Mouse (Mus musculus) testis, adult 2 months (tissue): ENCODE measurements around the gene Olfr338. TPM values are rescaled to one million over a fixed set of nuclear protein-coding genes. Genes with fewer than 3 reads are reported as not detected.
"Not testable (repeated sequence)": the region's sequence is repeated elsewhere in the genome, so short reads cannot be mapped to it uniquely, and the experiment has no call there.

Experiments
- H3K27ac ChIP-seq: fragments of 200-500 bp; 2 replicates; pipeline ENCODE4 v1.5.1; 2012; ENCODE audit warnings: low read depth, low read length; ENCODE audit not compliant: control insufficient read depth, insufficient read depth
- H3K27me3 ChIP-seq: fragments of 200-500 bp; 2 replicates; pipeline ENCODE4 v1.6.1; 2012; ENCODE audit warnings: mild to moderate bottlenecking, low read length, moderate library complexity; ENCODE audit not compliant: control insufficient read depth, insufficient read depth
- H3K36me3 ChIP-seq: fragments of 200-500 bp; 2 replicates; pipeline ENCODE4 v1.6.1; 2012; ENCODE audit warnings: mild to moderate bottlenecking, low read length; ENCODE audit not compliant: control insufficient read depth, insufficient read depth
- H3K4me1 ChIP-seq: fragments of 200-500 bp; 2 replicates; pipeline ENCODE4 v1.6.1; 2012; ENCODE audit warnings: low read length; ENCODE audit not compliant: control insufficient read depth, insufficient read depth
- H3K4me3 ChIP-seq: fragments of 200-500 bp; 2 replicates; pipeline ENCODE4 v1.5.1; 2012; ENCODE audit warnings: low read depth, mild to moderate bottlenecking, low read length, moderate library complexity, mixed read lengths; ENCODE audit not compliant: control insufficient read depth
- CTCF ChIP-seq: fragments of 200-500 bp; IDR thresholded peaks from 2 replicates; pipeline ENCODE4 v1.5.1; 2012; ENCODE audit warnings: low read depth, mild to moderate bottlenecking, inconsistent platforms, low read length, moderate library complexity; ENCODE audit not compliant: control insufficient read depth, insufficient read depth, insufficient replicate concordance
- POLR2A ChIP-seq: fragments of 200-500 bp; IDR thresholded peaks from 2 replicates; pipeline ENCODE4 v1.6.1; 2012; ENCODE audit warnings: low read depth, mild to moderate bottlenecking, inconsistent platforms, low read length, moderate library complexity; ENCODE audit not compliant: control insufficient read depth
- polyA plus RNA-seq: library from polyadenylated mRNA; depleted of rRNA; stranded (reverse); fragments of >200 nt; gene quantifications from 2 replicates; pipeline ENCODE4 v1.2.3, GENCODE M21; 2012; rRNA removed

Gene Olfr338
- polyA plus RNA-seq, result not detected in 2 replicates

- H3K4me1 ChIP-seq, result no peaks in the 10 kb centered on the region
- H3K4me3 ChIP-seq, result no peak within 1 kb of the TSS
- no peaks in the 10 kb centered on the region for H3K27me3 ChIP-seq
- TF ChIP-seq POLR2A, result no peak
- TF ChIP-seq CTCF, result no peak
- H3K27ac ChIP-seq, result no peak within 1 kb of the TSS
- no peaks in the 10 kb centered on the region for H3K36me3 ChIP-seq
Measured at GRCm38 (mm10) chr2:36373219-36373618, at the start of gene Olfr338. Olfr338 (plus strand) TSS chr2:36373519.

DNA sequence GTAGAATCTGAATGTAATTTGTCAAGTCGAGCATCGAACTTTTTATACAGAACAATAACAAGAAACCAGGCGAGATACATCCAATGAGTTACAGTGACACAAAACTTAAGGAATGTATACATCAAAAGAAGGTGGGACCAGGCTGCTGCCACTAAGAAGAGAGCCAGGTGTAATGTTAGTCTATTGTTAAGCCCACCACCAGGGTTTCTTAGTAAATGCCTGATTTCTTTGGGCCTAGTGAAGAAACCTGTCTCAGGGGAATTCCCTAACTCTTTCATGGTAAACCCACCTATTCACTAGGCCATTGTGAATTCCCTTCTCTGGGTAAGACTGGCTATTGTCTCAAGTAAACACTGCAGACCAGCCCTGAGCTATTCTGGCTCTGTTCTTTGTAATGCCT lies 41.9 kb downstream of the Olfr338 start:
- not testable (repeated sequence) for H3K4me1 ChIP-seq, H3K27me3 ChIP-seq, H3K4me3 ChIP-seq

GRCm38 (mm10) chr2:36415591-36415990 lies 42.3 kb downstream of the Olfr338 start:
- not testable (repeated sequence) for H3K4me3 ChIP-seq, H3K36me3 ChIP-seq, H3K27ac ChIP-seq, H3K27me3 ChIP-seq, H3K4me1 ChIP-seq

More for the DNA sequence above, 41.9 kb downstream of the Olfr338 start:
- H3K27ac ChIP-seq, H3K36me3 ChIP-seq: not testable (repeated sequence)

- no peak for TF ChIP-seq POLR2A
- TF ChIP-seq CTCF, result no peak
- Histone ChIP-seq H3K27me3 (no peaks in the 10 kb centered on the region), H3K27ac (no peak within 1 kb of the TSS), H3K4me1 (no peaks in the 10 kb centered on the region), H3K36me3 (no peaks in the 10 kb centered on the region), H3K4me3 (no peak within 1 kb of the TSS)
Measured at GRCm38 (mm10) chr2:36418647-36419046, 45.3 kb downstream of the Olfr338 start, which contains the start of gene Olfr339. Olfr339 (plus strand) TSS chr2:36418947.

Other genes with a start within 250 kb of the Olfr338 start
- 70.8 and 78.5 TPM in 2 replicates for gene Mrrf, start 237.1 kb upstream of the Olfr338 start, polyA plus RNA-seq
- 11.5 and 14.2 TPM in 2 replicates for gene Rbm18, start 236.7 kb upstream of the Olfr338 start, polyA plus RNA-seq
- gene Ptgs1, start 143.1 kb upstream of the Olfr338 start, polyA plus RNA-seq, result 0.74 and 5.4 TPM in 2 replicates
- gene Olfr339, start 45.4 kb downstream of the Olfr338 start, polyA plus RNA-seq, result not detected in 2 replicates
- gene Olfr340, start 79.1 kb downstream of the Olfr338 start, polyA plus RNA-seq, result not detected in 2 replicates
- gene Olfr341, start 108.9 kb downstream of the Olfr338 start, polyA plus RNA-seq, result not detected in 2 replicates
- gene Olfr342, start 151.5 kb downstream of the Olfr338 start, polyA plus RNA-seq, result not detected in 2 replicates
- gene Olfr344, start 193.1 kb downstream of the Olfr338 start, polyA plus RNA-seq, result not detected in 2 replicates